Mouse (Mus musculus) limb, embryonic 12.5 days (tissue): Measurements from ENCODE around the gene Dmrtc2. TPM values are rescaled to one million over a fixed set of nuclear protein-coding genes. Genes with fewer than 3 reads are reported as not detected.
"Not testable (repeated sequence)": the region's sequence is repeated elsewhere in the genome, so short reads cannot be mapped to it uniquely, and the experiment has no call there.

Source experiments
- ATAC-seq: fragments of 200-750 bp; cut with Nextera tagmentation; 2 replicates; pipeline ENCODE4 v1.8.0; 2017; ENCODE audit warnings: low read depth, moderate TSS enrichment; ENCODE audit not compliant: insufficient number of reproducible peaks, insufficient read depth, low FRiP score, low TSS enrichment
- H3K27ac ChIP-seq: fragments of 300-500 bp; sonication (generic); 2 replicates; pipeline ENCODE4 v1.5.1; 2016; ENCODE audit warnings: mild to moderate bottlenecking, moderate library complexity
- H3K27me3 ChIP-seq: fragments of 300-500 bp; sonication (generic); 2 replicates; pipeline ENCODE4 v1.6.1; 2016; ENCODE audit warnings: mild to moderate bottlenecking, moderate library complexity
- H3K36me3 ChIP-seq: fragments of 300-500 bp; sonication (generic); 2 replicates; pipeline ENCODE4 v1.6.1; 2016; ENCODE audit warnings: mild to moderate bottlenecking, moderate library complexity
- H3K4me1 ChIP-seq: fragments of 300-500 bp; sonication (generic); replicated peaks from 2 replicates; pipeline ENCODE4 v1.6.1; 2016
- H3K4me2 ChIP-seq: fragments of 300-500 bp; sonication (generic); 2 replicates; pipeline ENCODE4 v1.6.1; 2016; ENCODE audit warnings: mild to moderate bottlenecking, moderate library complexity
- H3K4me3 ChIP-seq: fragments of 300-500 bp; sonication (generic); replicated peaks from 2 replicates; pipeline ENCODE4 v1.5.1; 2016; ENCODE audit warnings: mild to moderate bottlenecking
- H3K9ac ChIP-seq: fragments of 300-500 bp; sonication (generic); replicated peaks from 2 replicates; pipeline ENCODE4 v1.6.1; 2016; ENCODE audit warnings: mild to moderate bottlenecking, moderate library complexity
- H3K9me3 ChIP-seq: fragments of 300-500 bp; sonication (generic); 2 replicates; pipeline ENCODE4 v1.6.1; 2016; ENCODE audit warnings: mild to moderate bottlenecking, moderate library complexity
- WGBS: fragments of 180-500 bp; shearing (Covaris S2); methylation state at CpG from one replicate; pipeline ENCODE4 v1.1.7; 2016; 5-methylcytosine and 5-hydroxymethylcytosine counted together
- polyA plus RNA-seq: library from polyadenylated mRNA; unstranded; fragments of >200 nt; fragmentation: Nextera tagmentation; extraction: Ambion mirVana; gene quantifications from 2 replicates; pipeline ENCODE4 v1.2.1, GENCODE M21; 2016

Dmrtc2 gene
- polyA plus RNA-seq, 1 experiment from 2014 or later, result not detected

DNA sequence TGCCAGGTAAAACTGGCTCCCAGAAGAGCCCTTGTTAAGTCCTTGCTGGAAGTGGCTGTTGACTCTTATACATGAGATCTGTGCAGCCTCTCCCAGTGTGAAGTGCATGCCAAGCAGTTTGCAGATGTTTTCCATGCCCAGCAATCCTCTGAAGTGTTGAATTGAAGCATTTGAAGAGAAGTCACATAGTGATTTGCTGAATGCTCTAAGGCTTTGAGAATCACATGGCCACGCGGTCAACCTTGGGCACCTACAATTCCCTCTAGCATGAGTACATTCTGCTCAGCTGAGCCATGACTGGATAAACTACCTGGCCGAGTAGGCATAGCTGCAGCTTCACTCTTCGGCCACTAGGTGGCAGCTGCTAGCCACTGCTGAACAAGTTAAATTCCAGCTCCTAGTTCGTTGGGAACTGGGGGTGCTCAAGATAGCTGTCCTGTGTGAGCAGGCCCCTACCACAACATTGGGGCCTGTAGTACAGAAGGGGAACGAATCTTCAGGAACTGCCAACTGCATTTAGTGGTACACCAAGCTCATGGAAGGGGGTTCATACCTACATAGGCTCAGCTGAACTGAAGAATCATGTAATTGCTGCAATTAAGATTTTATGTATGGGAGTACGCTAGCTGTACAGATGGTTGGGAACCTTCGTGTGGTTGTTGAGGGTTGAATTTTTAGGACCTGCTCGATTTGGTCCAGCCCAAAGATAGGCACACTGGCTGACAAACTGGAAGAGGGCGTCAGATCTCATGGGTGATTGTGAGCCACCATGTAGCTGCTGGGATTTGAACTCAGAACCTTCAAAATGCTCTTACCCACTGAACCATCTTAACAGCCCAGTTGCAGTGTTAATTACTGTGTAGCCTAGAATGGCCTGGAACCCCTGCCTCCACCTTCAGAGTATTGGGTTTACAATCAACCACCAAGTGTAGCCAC, 20.7 kb downstream of the Dmrtc2 start:
- peak; percentile 69; the same call in 1 of the 2 replicates for ATAC-seq
- no peaks in the 10 kb centered on the region for H3K9me3 ChIP-seq
- no peak overlapping the region for H3K9ac ChIP-seq
- H3K27ac ChIP-seq, result no peak overlapping the region; the same call in 1 of the 2 replicates
- no peaks in the 10 kb centered on the region for H3K27me3 ChIP-seq
- WGBS, result 37% methylated on average over 10 of the region's 10 CpGs
- no peak overlapping the region for H3K4me3 ChIP-seq
- H3K4me1 ChIP-seq, result peaks cover 25% of the 10 kb centered on the region
- no peak overlapping the region for H3K4me2 ChIP-seq
- peaks cover 57% of the 10 kb centered on the region for H3K36me3 ChIP-seq

DNA sequence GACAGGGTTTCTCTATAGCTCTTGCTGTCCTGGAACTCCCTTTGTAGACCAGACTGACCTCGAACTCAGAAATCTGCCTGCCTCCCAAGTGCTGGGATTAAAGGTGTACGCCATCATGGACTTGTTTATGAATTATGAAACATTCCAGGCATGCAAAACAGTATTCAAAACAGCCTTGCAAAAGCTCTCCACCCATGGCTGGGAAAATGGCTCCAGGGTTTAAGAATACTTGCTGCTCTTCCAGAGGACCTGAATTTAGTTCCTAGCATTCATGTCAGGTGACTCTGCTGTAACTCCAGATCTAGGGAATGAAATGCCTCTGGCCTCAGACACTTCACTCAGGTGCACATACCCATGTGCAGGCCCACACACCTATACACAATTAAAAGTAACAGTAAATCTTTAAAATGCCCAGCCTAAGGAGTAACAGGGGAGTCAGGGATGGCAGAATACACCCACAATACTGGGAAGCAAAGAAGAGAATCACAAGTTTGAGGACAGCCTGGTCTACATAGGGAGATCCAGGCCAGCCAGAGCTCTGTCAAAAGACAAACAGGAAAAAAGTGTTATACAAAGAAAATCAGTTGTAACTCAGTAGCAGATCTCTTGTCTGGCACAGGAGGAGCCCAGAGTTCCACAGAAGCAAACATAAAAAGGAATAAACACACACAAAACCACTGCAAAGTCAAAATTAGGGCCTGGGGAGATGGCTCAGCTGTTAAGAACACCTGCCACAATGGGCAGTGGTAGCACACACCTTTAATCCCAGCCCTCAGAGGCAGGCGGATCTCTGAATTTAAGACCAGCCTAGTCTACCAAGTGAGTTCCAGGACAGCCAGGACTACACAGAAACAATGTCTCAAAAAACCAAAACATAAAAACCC, 21.6 kb downstream of the Dmrtc2 start:
- H3K27ac ChIP-seq, result no peak overlapping the region
- no peak for ATAC-seq
- H3K4me2 ChIP-seq, result no peak overlapping the region
- 78% methylated on average over 3 of the region's 3 CpGs for WGBS
- H3K36me3 ChIP-seq, result peaks cover 48% of the 10 kb centered on the region
- H3K9me3 ChIP-seq, result no peaks in the 10 kb centered on the region
- H3K9ac ChIP-seq, result no peak overlapping the region
- H3K4me3 ChIP-seq, result no peak overlapping the region
- H3K4me1 ChIP-seq, result peaks cover 16% of the 10 kb centered on the region
- no peaks in the 10 kb centered on the region for H3K27me3 ChIP-seq

DNA sequence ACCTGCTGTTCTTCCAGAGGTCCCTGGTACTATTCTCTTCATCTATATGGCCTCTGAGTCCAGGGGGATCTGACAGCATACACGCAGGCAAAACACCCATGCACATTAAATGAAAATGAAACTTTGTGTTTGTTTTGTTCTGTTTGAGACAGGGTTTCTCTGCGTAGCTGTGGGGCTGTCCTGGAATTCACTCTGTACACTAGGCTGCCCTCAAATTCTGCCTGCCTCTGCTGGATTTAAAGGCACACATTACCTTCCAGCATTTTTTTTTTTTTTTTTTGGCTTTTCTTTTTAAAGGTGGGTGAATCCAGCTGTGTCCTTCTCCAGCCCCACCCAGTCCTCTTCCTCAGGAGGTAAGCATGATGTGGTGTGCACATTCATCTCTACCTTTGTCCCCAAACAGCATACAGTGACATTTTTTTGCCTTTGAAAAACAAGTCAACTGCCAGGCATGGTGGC, 22.3 kb downstream of the Dmrtc2 start:
- WGBS, result 79% methylated on average over 2 of the region's 2 CpGs
- no peak overlapping the region for H3K4me2 ChIP-seq
- peaks cover 11% of the 10 kb centered on the region for H3K4me1 ChIP-seq
- H3K9ac ChIP-seq, result no peak overlapping the region
- no peaks in the 10 kb centered on the region for H3K27me3 ChIP-seq
- no peak overlapping the region for H3K4me3 ChIP-seq
- ATAC-seq, result no peak
- no peaks in the 10 kb centered on the region for H3K9me3 ChIP-seq
- H3K36me3 ChIP-seq, result peaks cover 41% of the 10 kb centered on the region
- no peak overlapping the region for H3K27ac ChIP-seq

DNA sequence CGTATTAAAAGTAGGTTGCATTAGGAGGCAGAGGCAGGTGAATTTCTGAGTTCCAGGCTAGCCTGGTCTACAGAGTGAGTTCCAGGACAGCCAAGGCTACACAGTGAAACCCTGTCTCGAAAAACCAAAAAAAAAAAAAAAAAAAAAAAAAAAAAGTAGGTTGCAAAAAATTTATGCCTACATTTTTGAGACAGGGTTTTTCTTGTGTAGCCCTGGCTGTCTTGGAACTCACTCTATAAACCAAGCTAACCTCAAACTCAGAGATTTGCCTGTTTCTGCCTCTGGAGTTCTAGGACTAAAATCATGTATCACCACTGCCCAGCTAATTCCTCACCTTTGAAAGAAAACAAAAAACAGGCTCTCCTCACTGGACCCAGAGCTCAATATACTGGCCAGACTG, 25.9 kb downstream of the Dmrtc2 start:
- not testable (repeated sequence) for ATAC-seq, H3K27ac ChIP-seq

DNA sequence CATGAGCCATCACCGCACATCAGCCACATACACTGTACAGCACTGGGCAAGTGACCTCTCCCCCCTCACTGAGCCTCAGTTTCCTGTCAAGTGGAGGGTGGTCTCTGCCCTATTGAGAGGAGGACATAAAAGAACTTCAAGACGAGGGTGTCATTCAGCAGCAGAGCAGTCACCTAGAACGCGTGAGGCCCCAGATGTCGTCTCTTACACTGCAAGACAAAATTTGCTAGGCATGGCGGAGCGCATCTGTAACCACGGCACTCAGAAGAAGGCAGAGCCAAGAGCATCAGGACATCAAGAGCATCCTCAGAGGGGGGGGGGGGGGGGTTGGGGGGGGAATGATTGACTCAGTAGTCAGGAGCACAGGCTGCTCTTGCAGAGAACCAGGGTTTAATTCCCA, 26.4 kb downstream of the Dmrtc2 start:
- no peak for ATAC-seq
- no peaks in the 10 kb centered on the region for H3K27me3 ChIP-seq
- WGBS, result 88% methylated on average over 8 of the region's 8 CpGs
- no peak overlapping the region for H3K27ac ChIP-seq
- peaks cover 4% of the 10 kb centered on the region; the same call in 1 of the 2 replicates for H3K4me1 ChIP-seq
- H3K4me3 ChIP-seq, result no peak overlapping the region
- no peak overlapping the region for H3K4me2 ChIP-seq
- no peak overlapping the region for H3K9ac ChIP-seq
- 0 out of 2 replicates have a peak, but pooled peaks cover 3% of the 10 kb centered on the region for H3K36me3 ChIP-seq
- no peaks in the 10 kb centered on the region for H3K9me3 ChIP-seq

More for the DNA sequence above, 25.9 kb downstream of the Dmrtc2 start:
- H3K27me3 ChIP-seq, H3K4me1 ChIP-seq, H3K4me2 ChIP-seq, H3K4me3 ChIP-seq, H3K9me3 ChIP-seq, H3K9ac ChIP-seq, H3K36me3 ChIP-seq: not testable (repeated sequence)
- WGBS, result 88% methylated on average over 2 of the region's 2 CpGs

DNA sequence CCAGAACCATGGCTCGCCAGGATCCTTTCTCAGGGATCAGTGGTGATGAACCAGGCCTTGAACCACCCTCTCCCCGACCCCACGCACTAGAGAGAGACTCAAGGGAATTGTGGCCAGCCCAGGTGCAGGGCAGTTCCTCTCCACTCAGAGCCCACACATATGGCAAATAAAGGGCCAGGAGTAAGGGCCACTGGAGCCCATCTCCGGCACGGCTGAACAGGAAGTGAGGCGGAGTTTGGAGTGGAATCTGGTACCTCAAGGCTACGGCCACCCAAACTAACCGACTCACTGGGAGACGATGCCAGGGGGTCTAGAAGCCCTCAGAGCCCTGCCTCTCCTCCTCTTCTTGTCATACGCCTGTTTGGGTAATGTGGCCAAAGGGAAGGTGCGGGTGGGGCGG, 27.4 kb downstream of the Dmrtc2 start, which contains the start of gene Cd79a:
TSS of gene Cd79a (plus strand) at position 158 of the 400 bp plus-strand sequence.
- Histone ChIP-seq H3K9me3 (no peaks in the 10 kb centered on the region), H3K4me2 (no peak within 1 kb of the TSS), H3K27ac (no peak within 1 kb of the TSS), H3K9ac (no peak within 1 kb of the TSS), H3K36me3 (0 out of 2 replicates have a peak, but pooled peaks cover 3% of the 10 kb centered on the region), H3K27me3 (no peaks in the 10 kb centered on the region), H3K4me3 (no peak within 1 kb of the TSS), H3K4me1 (peaks cover 8% of the 10 kb centered on the region)
- ATAC-seq, result no peak
- WGBS, result 55% methylated on average over 12 of the region's 12 CpGs

DNA sequence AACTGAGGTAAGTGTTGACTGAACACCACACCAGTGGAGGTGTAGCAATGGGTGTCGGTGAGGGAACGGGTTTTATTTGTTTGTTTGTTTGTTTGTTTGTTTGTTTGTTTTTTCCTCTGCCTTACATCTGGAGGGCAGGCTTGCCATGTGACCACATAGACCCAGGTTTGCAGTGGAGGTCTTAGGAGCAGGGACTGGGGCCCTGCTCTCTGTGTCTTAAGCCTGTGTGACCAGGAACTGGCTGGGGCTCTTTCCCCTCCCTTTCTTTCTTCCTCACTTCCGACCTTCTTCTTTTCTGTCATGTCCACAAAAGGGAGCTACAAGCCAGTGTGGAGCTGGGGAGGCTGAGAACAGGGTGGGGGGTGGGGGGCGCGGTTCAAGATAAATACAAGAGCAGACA, 28.1 kb downstream of the Dmrtc2 start:
- ATAC-seq, result no peak
- no peaks in the 10 kb centered on the region for H3K27me3 ChIP-seq
- H3K4me3 ChIP-seq, result no peak overlapping the region
- H3K27ac ChIP-seq, result no peak overlapping the region
- H3K4me1 ChIP-seq, result peaks cover 12% of the 10 kb centered on the region
- H3K9me3 ChIP-seq, result no peaks in the 10 kb centered on the region
- H3K36me3 ChIP-seq, result no peaks in the 10 kb centered on the region
- 82% methylated on average over 5 of the region's 5 CpGs for WGBS
- H3K4me2 ChIP-seq, result no peak overlapping the region
- H3K9ac ChIP-seq, result no peak overlapping the region

DNA sequence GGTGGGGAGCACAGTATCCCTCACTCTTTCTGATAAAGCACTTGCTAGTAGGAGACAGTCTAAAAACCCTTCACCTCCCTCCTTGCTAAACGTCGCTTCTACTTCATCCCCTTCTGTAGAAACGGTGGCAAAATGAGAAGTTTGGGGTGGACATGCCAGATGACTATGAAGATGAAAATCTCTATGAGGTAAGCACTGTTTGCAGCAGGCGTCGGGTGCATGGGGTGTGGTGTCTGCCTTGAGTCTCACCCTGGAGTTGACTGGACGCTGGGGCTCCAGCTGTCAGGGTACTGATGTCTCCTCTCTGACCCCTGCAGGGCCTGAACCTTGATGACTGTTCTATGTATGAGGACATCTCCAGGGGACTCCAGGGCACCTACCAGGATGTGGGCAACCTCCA, 31.3 kb downstream of the Dmrtc2 start:
- no peak for ATAC-seq
- H3K4me2 ChIP-seq, result no peak overlapping the region
- H3K9ac ChIP-seq, result no peak overlapping the region
- no peak overlapping the region for H3K27ac ChIP-seq
- no peaks in the 10 kb centered on the region for H3K36me3 ChIP-seq
- WGBS, result 71% methylated on average over 6 of the region's 6 CpGs
- H3K27me3 ChIP-seq, result no peaks in the 10 kb centered on the region
- no peaks in the 10 kb centered on the region for H3K9me3 ChIP-seq
- peaks cover 33% of the 10 kb centered on the region for H3K4me1 ChIP-seq
- no peak overlapping the region for H3K4me3 ChIP-seq

DNA sequence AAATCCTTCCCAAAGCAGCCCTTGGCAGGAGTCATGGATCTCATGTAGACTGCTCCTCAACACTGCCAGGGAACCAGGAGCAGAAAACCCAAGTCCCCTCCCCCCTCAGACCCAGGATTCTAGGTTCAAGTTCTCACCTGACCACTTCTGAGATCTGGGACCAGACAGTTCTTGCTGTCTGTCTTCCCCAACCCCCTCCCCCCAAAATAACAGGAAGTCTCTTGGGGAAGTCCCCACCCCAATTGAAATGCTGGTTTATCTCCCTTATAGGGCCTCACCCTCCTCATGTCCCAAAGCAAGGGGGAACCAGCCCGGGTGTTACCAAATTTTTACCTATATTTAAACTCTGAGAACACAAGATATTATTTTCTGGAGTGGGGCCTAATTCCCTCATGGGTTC, 32.0 kb downstream of the Dmrtc2 start:
- WGBS, result 59% methylated on average over 1 of the region's 1 CpGs
- H3K4me3 ChIP-seq, result no peak overlapping the region
- H3K36me3 ChIP-seq, result no peaks in the 10 kb centered on the region
- no peak overlapping the region for H3K9ac ChIP-seq
- ATAC-seq, result no peak
- peaks cover 41% of the 10 kb centered on the region for H3K4me1 ChIP-seq
- H3K4me2 ChIP-seq, result peak overlapping the region; percentile 88; the same call in 1 of the 2 replicates
- no peaks in the 10 kb centered on the region for H3K27me3 ChIP-seq
- no peak overlapping the region for H3K27ac ChIP-seq
- H3K9me3 ChIP-seq, result no peaks in the 10 kb centered on the region

DNA sequence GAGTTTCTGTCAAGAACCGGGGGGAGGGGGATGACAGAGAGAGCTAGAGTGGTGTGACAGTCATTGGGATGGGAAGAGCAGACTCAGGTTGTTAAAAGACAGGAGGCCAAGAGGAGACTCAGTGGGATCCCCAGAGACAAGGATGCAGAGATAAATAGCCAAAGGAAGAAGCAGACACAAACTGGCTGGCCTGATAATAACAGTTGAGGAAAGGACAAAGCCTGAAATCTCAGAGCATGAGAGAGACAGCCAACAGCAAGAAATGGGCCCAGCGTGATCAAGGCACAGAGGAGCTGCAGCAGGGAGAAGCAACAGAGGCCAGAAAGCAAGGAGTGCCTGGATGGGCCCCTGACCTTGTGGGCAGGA, 32.4 kb downstream of the Dmrtc2 start:
- H3K4me1 ChIP-seq, result peaks cover 42% of the 10 kb centered on the region
- H3K9me3 ChIP-seq, result no peaks in the 10 kb centered on the region
- peak overlapping the region; percentile 74 for H3K4me3 ChIP-seq
- 55% methylated on average over 2 of the region's 2 CpGs for WGBS
- no peak for ATAC-seq
- peak overlapping the region; percentile 88 for H3K4me2 ChIP-seq
- peak overlapping the region; percentile 86 for H3K27ac ChIP-seq
- H3K9ac ChIP-seq, result peak overlapping the region; percentile 83
- no peaks in the 10 kb centered on the region for H3K27me3 ChIP-seq
- H3K36me3 ChIP-seq, result no peaks in the 10 kb centered on the region
